Comparison of ENCODE assay signal across 9 mouse cellular contexts in the genomic region with DNA sequence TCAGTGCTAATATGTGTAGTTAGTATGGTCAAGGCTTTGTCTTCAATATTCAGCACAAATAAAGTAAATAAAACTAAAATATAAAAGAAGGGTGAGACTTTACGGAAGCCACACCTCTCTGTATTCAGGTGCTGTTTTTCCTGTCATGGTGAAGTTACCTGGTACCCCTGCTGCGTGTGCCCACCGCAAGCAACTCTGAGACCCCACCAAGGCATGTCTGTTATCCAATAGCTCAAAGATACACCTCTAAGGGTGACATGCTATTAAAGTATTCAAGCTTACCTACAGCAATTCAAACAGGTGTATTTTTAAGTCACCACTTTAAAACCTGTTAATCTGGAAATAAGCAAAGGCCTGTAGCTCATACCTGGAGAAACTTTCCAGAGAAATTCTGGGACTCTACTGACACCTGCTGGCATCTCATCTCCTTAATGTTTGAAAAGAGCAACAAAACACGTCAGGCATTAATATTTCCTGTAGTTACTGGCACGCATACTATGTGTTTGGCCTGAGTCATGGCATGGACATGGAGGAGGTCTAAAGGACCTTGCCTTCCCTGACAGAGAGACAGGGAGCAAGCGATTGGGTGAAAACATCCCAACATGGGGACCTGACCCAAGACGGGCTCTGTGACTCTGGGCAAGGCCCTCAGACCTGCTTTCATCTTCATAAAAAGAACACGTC.
A peak's percentile ranks its signal among the peaks of the same experiment; 100 is the strongest.
DNase-seq lines count a peak whose midpoint lies in the region; ATAC-seq lines count a peak whose summit lies in the region.
"Had no signal": no experiment of that assay in that cellular context is flagged by ENCODE, and none has a peak within 500 bp of the region (broad histone marks: within the 10 kb centered on the region; RNA-seq: fewer than 3 reads in every experiment).

No protein-coding gene starts in this region.

- DNase-seq in heart, adult 18-20 months: peak; percentile 78 to 84
- DNase-seq in heart, embryonic 10.5 days (ENCODE audit: low spot score): no peak
- DNase-seq in ES-CJ7 (ENCODE audit: low read depth, low spot score): peak; percentile 11
- DNase-seq in cerebellum, adult 11-12 months: peak; percentile 69
- peak; percentile 19 for DNase-seq in gastrocnemius, postnatal 25 days
- peak; percentile 81 for DNase-seq in kidney, postnatal 10 days
- peak; percentile 11 for DNase-seq in right cerebral cortex, postnatal 25 days

- 74% methylated on average over 8 of the region's 8 CpGs for WGBS in heart, embryonic 10.5 days
- WGBS in lung, embryonic 15.5 days: 68% methylated on average over 8 of the region's 8 CpGs

- H3K4me2 ChIP-seq in lung, embryonic 15.5 days: no peak overlapping the region
- H3K4me2 ChIP-seq: heart, embryonic 13.5 days had no signal

- H3K9me3 ChIP-seq in heart, embryonic 10.5 days: no peaks in the 10 kb centered on the region
- no peaks in the 10 kb centered on the region for H3K9me3 ChIP-seq in lung, embryonic 15.5 days
- H3K9me3 ChIP-seq: heart, embryonic 13.5 days had no signal

- H3K27ac ChIP-seq in heart, embryonic 10.5 days: no peak overlapping the region
- no peak overlapping the region for H3K27ac ChIP-seq in lung, embryonic 15.5 days
- H3K27ac ChIP-seq: heart, embryonic 13.5 days had no signal

- no peaks in the 10 kb centered on the region for H3K27me3 ChIP-seq in heart, embryonic 10.5 days (ENCODE audit: insufficient read depth, poor library complexity, severe bottlenecking)
- H3K27me3 ChIP-seq in lung, embryonic 15.5 days: no peaks in the 10 kb centered on the region
- H3K27me3 ChIP-seq: heart, embryonic 13.5 days had no signal

- H3K9ac ChIP-seq in lung, embryonic 15.5 days: no peak overlapping the region
- H3K9ac ChIP-seq: heart, embryonic 13.5 days had no signal

- H3K4me1 ChIP-seq in heart, embryonic 10.5 days: no peaks in the 10 kb centered on the region
- H3K4me1 ChIP-seq in lung, embryonic 15.5 days: no peaks in the 10 kb centered on the region

- no peaks in the 10 kb centered on the region for H3K36me3 ChIP-seq in heart, embryonic 10.5 days
- H3K36me3 ChIP-seq in lung, embryonic 15.5 days: no peaks in the 10 kb centered on the region
- H3K36me3 ChIP-seq: heart, embryonic 13.5 days had no signal

- no peak overlapping the region for H3K4me3 ChIP-seq in heart, embryonic 10.5 days
- H3K4me3 ChIP-seq in lung, embryonic 15.5 days: no peak overlapping the region
- H3K4me3 ChIP-seq: heart, embryonic 13.5 days had no signal

- peak; percentile 31; the same call in 1 of the 2 replicates for ATAC-seq in lung, embryonic 15.5 days (ENCODE audit: borderline replicate concordance, extremely low read depth, low FRiP score, low TSS enrichment)
